Mouse (Mus musculus) T-helper 17 cell (primary cell): ENCODE results near the gene Klf2.

Source experiments
- in situ Hi-C, 2 experiments: fragments of 300-600 bp; cut with MboI, MseI; formaldehyde crosslinking; loops; 1 replicate in 1 of 2; 2 replicates in 1 of 2; pipeline ENCODE4 v1.15.1; 2025; ENCODE audit warnings: high pct_unique_total_duplicates in 2 of 2

Gene Klf2

DNA sequence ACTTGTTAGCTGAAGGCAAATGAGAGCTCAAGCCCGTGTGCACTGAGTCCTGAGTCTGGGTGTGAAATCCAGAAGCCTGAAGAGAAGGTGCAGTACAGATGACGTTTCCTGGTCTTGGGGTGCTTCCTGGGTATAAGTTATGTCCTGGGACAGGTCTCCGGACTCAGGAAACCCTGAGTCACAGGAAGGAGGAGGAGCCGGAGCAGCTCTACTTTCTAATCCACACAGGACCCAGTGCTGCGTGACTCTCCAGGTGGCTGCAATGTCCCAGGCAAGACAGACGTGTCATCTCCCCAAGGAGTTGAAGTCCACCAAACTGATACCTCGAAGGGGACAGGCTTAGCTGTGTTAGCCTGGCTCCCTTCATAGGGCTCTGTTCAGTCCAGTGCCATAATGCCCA, 44.6 kb downstream of the Klf2 start:
- in situ Hi-C loops: no loop called here

DNA sequence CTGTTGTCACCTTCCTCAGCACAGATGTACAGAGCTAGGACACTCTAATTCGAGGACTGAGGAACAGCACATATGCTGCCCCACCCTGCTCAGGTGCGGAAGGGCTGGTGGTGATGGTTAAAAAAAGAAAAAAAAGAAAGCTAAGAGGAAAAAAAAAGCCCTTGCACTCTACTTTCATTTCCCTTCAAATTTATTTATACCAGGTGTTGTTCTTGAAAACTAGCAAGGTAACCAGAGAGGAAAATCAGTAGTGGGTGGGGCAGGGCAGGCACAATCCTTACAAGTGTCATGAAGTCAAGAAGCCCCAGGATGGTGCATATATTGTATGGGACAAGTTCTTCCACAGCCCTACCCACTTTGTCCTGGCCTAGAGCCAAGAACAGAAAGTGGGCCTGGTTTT, 46.2 kb downstream of the Klf2 start:
- in situ Hi-C loops: loop anchor here (5.0 kb wide), 2 partner anchors 108 to 188 kb away; no protein-coding TSS in a partner anchor

GRCm38 (mm10) chr8:72365826-72366225, 47.0 kb downstream of the Klf2 start:
- in situ Hi-C loops: loop anchor here (5.0 kb wide), 2 partner anchors 109 to 189 kb away; no protein-coding TSS in a partner anchor

GRCm38 (mm10) chr8:72366435-72366834, 47.6 kb downstream of the Klf2 start:
- in situ Hi-C loops: loop anchor here (5.0 kb wide), 2 partner anchors 109 to 189 kb away; no protein-coding TSS in a partner anchor
